Mouse (Mus musculus): ENCODE data around the gene Hps3.

DNA sequence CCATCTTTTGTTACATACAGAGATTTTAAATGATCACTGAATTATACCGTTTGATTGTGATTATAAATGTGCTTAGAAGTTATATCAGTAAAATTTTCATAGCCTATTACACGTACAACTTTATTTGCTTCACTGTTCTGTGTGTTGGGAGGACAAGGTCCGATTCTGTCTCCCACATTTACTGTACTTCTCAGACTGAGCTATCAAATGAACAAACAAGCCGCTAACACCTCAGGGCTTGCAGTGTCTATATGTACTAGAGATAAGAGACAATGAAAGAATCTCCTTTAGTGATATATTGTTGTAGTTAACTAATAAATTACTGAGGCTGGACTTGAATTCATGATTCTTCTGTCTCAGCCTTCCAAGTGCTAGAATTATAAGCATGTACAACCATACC, 27.8 kb downstream of the Hps3 start:
- TF ChIP-seq CTCF (IDR thresholded peaks at IDR 0.05; ENCODE audit: extremely low read depth, insufficient read depth, insufficient read length, insufficient replicate concordance) (no peak), POLR2A (IDR thresholded peaks at IDR 0.05; ENCODE audit: low read depth, low read length) (no peak)

Measured in spleen, adult 2 months (tissue).